Mouse (Mus musculus) layer of hippocampus, postnatal 25 days (tissue): ENCODE data around the gene Ahcy. TPM values are rescaled to one million over a fixed set of nuclear protein-coding genes. Genes with fewer than 3 reads are reported as not detected.
"Not testable (repeated sequence)": the region's sequence is repeated elsewhere in the genome, so short reads cannot be mapped to it uniquely, and the experiment has no call there.

Experiments used
- DNase-seq, 2 experiments: peaks; one replicate each; pipeline ENCODE4 v3.0.0; 2022; ENCODE audit warnings: mixed read lengths in 2 of 2, low spot score in 1 of 2; ENCODE audit errors: extremely low spot score in 1 of 2
- total RNA-seq, 2 experiments: library from RNA; stranded (reverse); gene quantifications; 2 replicates each; pipeline ENCODE4 v1.2.3; 2021

Gene Ahcy
- total RNA-seq, 2 experiments from 2014 or later: 15.4 TPM

DNA sequence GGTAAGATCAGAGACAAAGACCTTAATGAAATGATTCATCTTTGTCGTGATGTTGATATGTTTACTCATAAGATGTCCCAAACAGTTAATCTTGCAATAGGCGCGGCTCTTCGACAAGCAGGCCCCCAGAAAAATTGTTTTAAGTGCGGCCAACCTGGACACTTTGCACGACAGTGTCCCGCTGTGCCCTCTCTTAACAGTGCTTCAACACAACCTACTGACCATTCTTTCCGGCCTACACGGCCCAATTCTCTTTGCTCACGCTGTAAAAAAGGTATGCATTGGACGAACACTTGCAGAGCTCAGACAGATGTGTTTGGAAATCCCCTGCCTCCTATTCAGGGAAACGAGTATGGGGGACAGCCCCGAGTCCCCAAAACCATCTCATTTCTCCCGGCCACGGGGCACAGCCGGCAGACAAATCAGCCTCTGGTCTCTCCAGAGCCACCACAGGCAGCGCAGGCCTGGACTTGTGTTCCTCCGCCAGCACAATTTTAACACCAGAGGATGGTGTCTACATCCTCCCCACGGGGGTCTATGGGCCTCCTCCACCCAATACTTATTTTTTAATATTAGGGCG is 54.0 kb downstream of the Ahcy start:
- DNase-seq: not testable (repeated sequence)

DNA sequence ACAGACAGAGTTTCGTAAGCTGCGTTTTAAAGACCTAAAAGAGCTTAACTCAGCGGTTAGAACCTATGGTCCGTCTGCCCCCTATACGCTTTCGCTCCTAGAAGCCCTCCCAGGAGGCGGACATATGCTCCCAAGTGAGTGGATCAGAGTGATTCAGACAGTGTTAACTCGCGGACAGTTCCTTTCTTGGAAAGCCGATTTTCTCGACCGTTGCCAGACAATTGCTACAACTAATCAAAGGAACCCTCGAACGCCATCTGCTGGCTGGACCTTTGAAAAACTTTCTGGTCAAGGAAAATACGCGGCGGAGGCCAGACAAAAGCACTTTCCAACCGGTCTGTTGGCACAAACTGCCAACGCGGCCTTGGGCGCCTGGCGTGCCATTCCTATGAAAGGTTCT is 54.6 kb downstream of the Ahcy start:
- DNase-seq: peak; percentile 71 to 94

- DNase-seq: peak; percentile 36 to 53
These were observed 55.3 kb downstream of the Ahcy start for GRCm38 (mm10) chr2:155018762-155019641.

DNA sequence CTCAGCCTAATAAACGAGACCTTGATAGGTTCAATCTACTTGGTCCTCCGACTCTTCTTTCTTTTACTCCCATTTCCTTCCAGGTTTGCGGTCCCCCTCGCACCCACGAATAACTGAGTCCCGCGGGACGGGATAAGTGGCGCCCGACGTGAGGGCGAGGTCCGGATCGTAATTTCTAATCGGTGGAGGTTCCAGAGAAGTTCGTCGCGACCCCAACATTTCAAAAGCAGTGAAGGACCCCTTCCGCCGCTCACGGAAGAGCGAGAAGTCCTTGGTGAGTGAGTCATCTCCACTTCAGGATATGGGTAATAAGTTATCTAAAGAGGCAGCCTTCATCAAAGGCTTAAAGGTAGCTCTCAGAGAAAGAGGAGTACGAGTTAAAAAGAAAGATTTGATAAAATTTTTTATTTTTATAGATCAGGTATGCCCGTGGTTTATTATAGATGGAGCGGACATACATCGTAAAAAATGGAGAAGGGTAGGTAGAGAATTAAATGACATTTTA is 56.0 kb downstream of the Ahcy start, which contains the start of gene Gm14226:
TSS of gene Gm14226 (plus strand) at position 16 of the 505 bp plus-strand sequence.
- DNase-seq: not testable (repeated sequence)

DNA sequence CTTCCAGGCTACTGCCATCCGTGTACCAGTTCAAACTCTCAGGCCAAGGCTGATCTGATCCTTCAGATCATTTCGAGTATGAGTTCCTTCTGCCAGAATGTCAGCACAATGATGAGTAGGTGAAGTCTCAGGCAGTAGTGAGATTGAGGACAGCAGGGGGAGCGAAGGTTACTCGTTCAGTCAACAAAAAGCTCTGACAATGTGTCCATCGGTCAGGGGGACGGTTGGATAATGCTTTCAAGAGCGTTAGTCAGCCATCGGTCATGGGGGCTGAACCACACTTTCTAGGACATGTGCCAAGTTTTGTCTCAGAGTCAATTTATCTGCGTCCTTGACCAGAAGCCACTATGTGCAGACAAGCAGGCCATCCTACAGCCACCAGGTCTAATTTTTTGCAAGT is 57.5 kb downstream of the Ahcy start:
- DNase-seq: not testable (repeated sequence)

DNA sequence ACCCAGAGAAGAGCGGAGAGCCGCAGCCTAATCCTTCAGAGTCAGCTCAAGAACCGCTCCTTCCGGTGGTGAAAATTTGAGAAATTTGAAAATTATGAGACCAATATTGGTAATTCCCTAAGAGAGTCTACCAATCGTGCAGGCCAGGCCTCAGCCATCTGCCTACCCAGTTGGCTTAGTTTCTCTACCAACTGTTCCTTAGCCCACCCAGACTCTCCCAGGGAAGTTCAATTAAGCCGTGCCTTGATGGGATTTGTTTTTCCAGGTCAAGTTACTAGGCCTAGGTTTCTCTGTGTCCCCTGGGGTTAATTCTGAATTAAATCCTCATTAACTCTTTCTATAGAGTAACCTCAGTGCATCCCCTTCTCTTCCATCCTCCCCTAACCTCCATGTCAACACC is 61.3 kb downstream of the Ahcy start:
- DNase-seq: no peak

GRCm38 (mm10) chr2:155011086-155011656 is 63.1 kb downstream of the Ahcy start:
- DNase-seq: no peak

Other genes starting within 250 kb of the Ahcy start
- 10 to 100 TPM; 54.2 to 55.6 TPM for gene Eif2s2, start 181.6 kb downstream of the Ahcy start, total RNA-seq
- gene Gm14226, start 56.2 kb downstream of the Ahcy start, total RNA-seq: under 1 TPM; 0.25 to 0.26 TPM
- 10 to 100 TPM; 56.5 to 57.7 TPM for gene Itch, start 59.0 kb upstream of the Ahcy start, total RNA-seq
- 100 to 1,000 TPM; 321 to 331 TPM for gene Dynlrb1, start 162.0 kb upstream of the Ahcy start, total RNA-seq
- 100 to 1,000 TPM; 252 to 300 TPM for gene Map1lc3a, start 201.8 kb upstream of the Ahcy start, total RNA-seq